Mouse (Mus musculus): ENCODE measurements around the gene Rps6kb1.

Rps6kb1 gene

GRCm38 (mm10) chr11:86468971-86469370 lies 75.6 kb downstream of the Rps6kb1 start:
- 85% methylated on average over 4 of the region's 4 CpGs for WGBS

GRCm38 (mm10) chr11:86468345-86468744 lies 76.3 kb downstream of the Rps6kb1 start:
- WGBS = 69% methylated on average over 8 of the region's 8 CpGs

- WGBS = 11% methylated on average over 8 of the region's 8 CpGs
Measured at GRCm38 (mm10) chr11:86464275-86464674, 80.3 kb downstream of the Rps6kb1 start.

GRCm38 (mm10) chr11:86458866-86459265 lies 85.7 kb downstream of the Rps6kb1 start:
- 88% methylated on average over 6 of the region's 6 CpGs for WGBS

- 64% methylated on average over 6 of the region's 6 CpGs for WGBS
Measured at GRCm38 (mm10) chr11:86457545-86457944, 87.1 kb downstream of the Rps6kb1 start.

GRCm38 (mm10) chr11:86453991-86454390 lies 90.6 kb downstream of the Rps6kb1 start:
- 89% methylated on average over 5 of the region's 5 CpGs for WGBS
